Mouse (Mus musculus) limb, embryonic 13.5 days (tissue): ENCODE data around the gene Srsf2. TPM values are rescaled to one million over a fixed set of nuclear protein-coding genes. Genes with fewer than 3 reads are reported as not detected.

Experiments
- polyA plus RNA-seq: library from polyadenylated mRNA; unstranded; fragments of >200 nt; fragmentation: Nextera tagmentation; extraction: Ambion mirVana; gene quantifications from 2 replicates; pipeline ENCODE4 v1.2.1, GENCODE M21; 2015

Gene Srsf2
- polyA plus RNA-seq, 1 experiment from 2014 or later: 789 TPM

Other genes with a start within 250 kb of the Srsf2 start
- gene Rhbdf2, start 226.1 kb downstream of the Srsf2 start, polyA plus RNA-seq: 4.0 and 5.1 TPM in 2 replicates
- 0.56 and 0.83 TPM in 2 replicates for gene Prcd, start 199.6 kb downstream of the Srsf2 start, polyA plus RNA-seq
- gene Cygb, start 198.8 kb downstream of the Srsf2 start, polyA plus RNA-seq: 6.0 and 7.2 TPM in 2 replicates
- gene St6galnac1, start 77.6 kb downstream of the Srsf2 start, polyA plus RNA-seq: not detected in 2 replicates
- 17.1 and 20.2 TPM in 2 replicates for gene Mxra7, start 25.0 kb downstream of the Srsf2 start, polyA plus RNA-seq
- 72.2 and 79.0 TPM in 2 replicates for gene Mettl23, start 9.8 kb downstream of the Srsf2 start, polyA plus RNA-seq
- gene Jmjd6, start 9.6 kb downstream of the Srsf2 start, polyA plus RNA-seq: 76.6 and 82.6 TPM in 2 replicates
- 44.3 and 44.8 TPM in 2 replicates for gene Mfsd11, start 654 bp downstream of the Srsf2 start, polyA plus RNA-seq
- gene Mgat5b, start 65.8 kb upstream of the Srsf2 start, polyA plus RNA-seq: 1.6 and 1.7 TPM in 2 replicates